Mouse (Mus musculus) fat pad, adult 2 months (tissue): ENCODE results near the gene Gpr35.

Experiments used
- DNase-seq: peaks from one replicate; pipeline ENCODE4 v3.0.0-alpha.2; 2011; ENCODE audit warnings: low read depth, low spot score; ENCODE audit errors: extremely low read depth

Gpr35 gene

DNA sequence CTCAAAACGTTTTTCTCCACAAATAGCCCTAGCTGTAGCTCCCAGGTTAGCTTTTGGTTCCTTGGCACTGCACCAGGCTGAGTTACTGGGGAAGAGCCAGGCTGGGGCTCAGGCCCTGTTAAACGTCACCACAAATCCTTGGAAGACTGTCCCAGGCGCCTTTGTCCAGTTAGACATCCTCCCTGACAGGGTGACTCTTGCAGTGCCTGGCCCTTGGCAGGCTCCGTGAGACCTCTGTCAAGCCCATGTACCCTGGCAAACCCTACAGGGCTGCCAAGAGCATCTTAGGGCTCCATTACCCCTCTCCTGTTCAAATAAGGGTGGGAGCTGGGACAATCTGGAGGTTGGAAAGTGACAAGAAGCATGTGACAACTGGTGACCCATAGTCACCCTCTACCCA lies 85.3 kb downstream of the Gpr35 start:
- DNase-seq: no peak
